Mouse (Mus musculus) cerebellum, adult 11-12 months (tissue): Measurements from ENCODE around the gene Sertad3.
A peak's percentile ranks its signal among the peaks of the same experiment; 100 is the strongest.
"Not testable (repeated sequence)": the region's sequence is repeated elsewhere in the genome, so short reads cannot be mapped to it uniquely, and the experiment has no call there.

Experiments
- DNase-seq: peaks from one replicate; pipeline ENCODE4 v3.0.0; 2022

Sertad3 gene

GRCm38 (mm10) chr7:27494659-27495367 lies 21.2 kb downstream of the Sertad3 start:
- DNase-seq = not testable (repeated sequence)

GRCm38 (mm10) chr7:27499036-27499435 lies 25.5 kb downstream of the Sertad3 start, which contains the start of gene Prx:
Prx (plus strand) TSS chr7:27499324.
- DNase-seq = no peak

GRCm38 (mm10) chr7:27501620-27502019 lies 28.1 kb downstream of the Sertad3 start:
- DNase-seq = no peak

- no peak for DNase-seq
Measured at GRCm38 (mm10) chr7:27506765-27507370, 33.3 kb downstream of the Sertad3 start.

- DNase-seq = peak; percentile 92
Measured at GRCm38 (mm10) chr7:27507711-27508647, 34.4 kb downstream of the Sertad3 start.

GRCm38 (mm10) chr7:27508648-27509005 lies 35.1 kb downstream of the Sertad3 start:
- DNase-seq = peak; percentile 63

- DNase-seq = no peak
Measured at GRCm38 (mm10) chr7:27510809-27511208, 37.2 kb downstream of the Sertad3 start.

- DNase-seq = no peak
Measured at GRCm38 (mm10) chr7:27514961-27515360, 41.4 kb downstream of the Sertad3 start.

- no peak for DNase-seq
Measured at GRCm38 (mm10) chr7:27518314-27518713, 44.7 kb downstream of the Sertad3 start.

- no peak for DNase-seq
Measured at GRCm38 (mm10) chr7:27520104-27520503, 46.5 kb downstream of the Sertad3 start.

GRCm38 (mm10) chr7:27520599-27520998 lies 47.0 kb downstream of the Sertad3 start:
- DNase-seq = no peak

- DNase-seq = no peak
Measured at GRCm38 (mm10) chr7:27522967-27523366, 49.4 kb downstream of the Sertad3 start, which contains the start of gene Hipk4. Hipk4 (plus strand) TSS chr7:27523267.

- DNase-seq = no peak
Measured at GRCm38 (mm10) chr7:27523805-27524204, 50.2 kb downstream of the Sertad3 start.

GRCm38 (mm10) chr7:27526039-27526827 lies 52.7 kb downstream of the Sertad3 start:
- peak; percentile 71 for DNase-seq
